Mouse (Mus musculus) embryonic fibroblast, embryonic 13.5 days (primary cell): ENCODE data around the gene 1700088E04Rik.

Experiments used
- CTCF ChIP-seq: IDR thresholded peaks from 2 replicates; pipeline ENCODE4 v1.5.1; 2011; ENCODE audit warnings: mild to moderate bottlenecking, control low read depth, low read length, moderate library complexity, borderline replicate concordance; ENCODE audit not compliant: insufficient read depth
- POLR2A ChIP-seq: IDR thresholded peaks from 2 replicates; pipeline ENCODE4 v1.6.1; 2011; ENCODE audit warnings: low read depth, mild to moderate bottlenecking, control low read depth, low read length, moderate library complexity

- no peak for TF ChIP-seq CTCF
- no peak for TF ChIP-seq POLR2A
Measured at GRCm38 (mm10) chr15:79162301-79162700, 21.2 kb upstream of the 1700088E04Rik start.
